Mouse (Mus musculus) ES-E14 (cell line): ENCODE results near the gene Mrgpre. TPM values are rescaled to one million over a fixed set of nuclear protein-coding genes. Genes with fewer than 3 reads are reported as not detected.

Experiments used
- DNase-seq: peaks from one replicate; pipeline ENCODE4 v3.0.0-alpha.2; 2013; ENCODE audit warnings: low read depth, low spot score
- H3K27ac ChIP-seq: 2 replicates; pipeline ENCODE4 v1.5.1; 2012; ENCODE audit warnings: low read depth, mild to moderate bottlenecking, low read length, moderate library complexity, mixed read lengths; ENCODE audit not compliant: poor library complexity, insufficient read depth, severe bottlenecking
- H3K36me3 ChIP-seq: 2 replicates; pipeline ENCODE4 v1.6.1; 2012; ENCODE audit warnings: mild to moderate bottlenecking, low read length, moderate library complexity, mixed read lengths; ENCODE audit not compliant: control insufficient read depth, poor library complexity, insufficient read depth, severe bottlenecking
- H3K4me1 ChIP-seq, 2 experiments: fragments of 150-350 bp in 1 of 2; sonication (generic) in 1 of 2; 2 replicates each; pipeline ENCODE4 v1.6.1; 2012; ENCODE audit warnings: low read length in 2 of 2, mild to moderate bottlenecking in 1 of 2, mixed read lengths in 1 of 2; ENCODE audit not compliant: control insufficient read depth in 2 of 2, insufficient read depth in 2 of 2, poor library complexity in 1 of 2
- H3K4me3 ChIP-seq, 2 experiments: fragments of 150-350 bp in 1 of 2; sonication (generic) in 1 of 2; 2 replicates each; pipeline ENCODE4 v1.5.1; 2012; ENCODE audit warnings: low read length in 2 of 2, low read depth in 1 of 2, mild to moderate bottlenecking in 1 of 2, mixed read lengths in 1 of 2; ENCODE audit not compliant: insufficient read depth in 1 of 2, poor library complexity in 1 of 2, severe bottlenecking in 1 of 2
- H3K9ac ChIP-seq: 2 replicates; pipeline ENCODE4 v1.6.1; 2012; ENCODE audit warnings: low read depth, mild to moderate bottlenecking, low read length, mixed read lengths; ENCODE audit not compliant: poor library complexity, insufficient read depth, severe bottlenecking
- H3K9me3 ChIP-seq: fragments of 150-350 bp; sonication (generic); 2 replicates; pipeline ENCODE4 v1.6.1; 2012; ENCODE audit warnings: low read depth, mild to moderate bottlenecking, low read length; ENCODE audit not compliant: control insufficient read depth, insufficient read depth
- CHD2 ChIP-seq: IDR thresholded peaks from 2 replicates; pipeline ENCODE4 v1.6.1; 2014; ENCODE audit warnings: mild to moderate bottlenecking, low read depth, low read length, inconsistent platforms
- HCFC1 ChIP-seq: IDR thresholded peaks from 2 replicates; pipeline ENCODE4 v1.6.1; 2012; ENCODE audit warnings: low read length, inconsistent platforms, borderline replicate concordance; ENCODE audit not compliant: insufficient read depth
- MAFK ChIP-seq: IDR thresholded peaks from 2 replicates; pipeline ENCODE4 v1.6.1; 2014; ENCODE audit warnings: mild to moderate bottlenecking, low read depth, low read length, inconsistent platforms; ENCODE audit not compliant: insufficient read depth
- ZC3H11A ChIP-seq: IDR thresholded peaks from 2 replicates; pipeline ENCODE4 v1.6.1; 2012; ENCODE audit warnings: low read depth, mild to moderate bottlenecking, inconsistent platforms, low read length, borderline replicate concordance
- ZNF384 ChIP-seq: IDR thresholded peaks from 2 replicates; pipeline ENCODE4 v1.6.1; 2012; ENCODE audit warnings: low read depth, low read length, inconsistent platforms
- in situ Hi-C, 2 experiments: fragments of 600-800 bp; cut with MboI; formaldehyde crosslinking; loops; one replicate each; pipeline ENCODE4 v1.15.1; 2025; ENCODE audit warnings: low sequenced_read_pairs in 2 of 2, inconsistent platforms in 1 of 2; ENCODE audit not compliant: unreplicated experiment in 2 of 2
- total RNA-seq: library from RNA; depleted of rRNA; stranded (reverse); fragments of 300-350 nt; gene quantifications from 2 replicates; pipeline ENCODE4 v1.2.3, GENCODE M21; 2012; rRNA removed

Mrgpre gene
- total RNA-seq: 0.21 and 0.67 TPM in 2 replicates

DNA sequence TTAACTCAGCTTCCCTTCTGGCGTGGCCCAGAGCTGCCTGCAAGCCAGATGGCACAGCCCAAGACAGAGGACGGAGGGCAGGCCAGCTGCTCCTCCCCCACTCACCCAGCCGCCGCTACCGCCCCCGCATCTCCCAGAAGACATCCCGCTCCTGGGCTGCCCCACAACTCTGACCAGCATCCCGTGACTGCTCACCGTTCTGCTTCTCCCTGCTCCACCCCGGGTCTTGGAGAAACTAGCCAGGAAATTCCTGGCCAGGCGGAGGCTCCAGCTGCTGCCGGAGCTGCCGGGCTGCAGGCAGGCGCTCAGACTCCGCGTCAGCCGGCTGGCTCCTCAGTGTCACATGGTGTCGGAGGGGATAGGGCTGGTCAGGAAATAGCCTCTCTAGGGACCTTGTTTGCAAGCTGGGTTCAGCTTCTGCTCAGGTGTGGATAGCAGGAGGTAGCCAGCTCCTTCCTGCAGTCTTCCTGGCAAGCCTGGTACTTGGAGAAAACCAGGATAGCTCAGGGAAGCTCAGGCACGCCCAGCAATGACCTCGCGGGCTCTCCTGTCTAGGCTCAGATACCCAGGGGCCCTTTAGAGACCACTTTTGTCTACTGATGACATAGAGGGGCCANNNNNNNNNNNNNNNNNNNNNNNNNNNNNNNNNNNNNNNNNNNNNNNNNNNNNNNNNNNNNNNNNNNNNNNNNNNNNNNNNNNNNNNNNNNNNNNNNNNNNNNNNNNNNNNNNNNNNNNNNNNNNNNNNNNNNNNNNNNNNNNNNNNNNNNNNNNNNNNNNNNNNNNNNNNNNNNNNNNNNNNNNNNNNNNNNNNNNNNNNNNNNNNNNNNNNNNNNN lies at the start of gene Mrgpre:
Gene Mrgpre, minus strand, starts transcription at position 505 of the 834 bp plus-strand sequence.
- Histone ChIP-seq H3K9ac (0 out of 2 replicates have a peak within 1 kb of the TSS, but pooled peaks have one; percentile 21), H3K4me3 (peak within 1 kb of the TSS; percentile 12 to 40; a peak in 3 of 4 replicates), H3K4me1 (peaks cover 0 to 8% of the 10 kb centered on the region in 2 experiments; a peak in 2 of 4 replicates), H3K9me3 (no peaks in the 10 kb centered on the region), H3K36me3 (no peaks in the 10 kb centered on the region), H3K27ac (no peak within 1 kb of the TSS)
- TF ChIP-seq CHD2 (no peak), HCFC1 (no peak), MAFK (no peak), ZNF384 (no peak)
- peak; percentile 19 for DNase-seq
- in situ Hi-C loops: no loop called here

DNA sequence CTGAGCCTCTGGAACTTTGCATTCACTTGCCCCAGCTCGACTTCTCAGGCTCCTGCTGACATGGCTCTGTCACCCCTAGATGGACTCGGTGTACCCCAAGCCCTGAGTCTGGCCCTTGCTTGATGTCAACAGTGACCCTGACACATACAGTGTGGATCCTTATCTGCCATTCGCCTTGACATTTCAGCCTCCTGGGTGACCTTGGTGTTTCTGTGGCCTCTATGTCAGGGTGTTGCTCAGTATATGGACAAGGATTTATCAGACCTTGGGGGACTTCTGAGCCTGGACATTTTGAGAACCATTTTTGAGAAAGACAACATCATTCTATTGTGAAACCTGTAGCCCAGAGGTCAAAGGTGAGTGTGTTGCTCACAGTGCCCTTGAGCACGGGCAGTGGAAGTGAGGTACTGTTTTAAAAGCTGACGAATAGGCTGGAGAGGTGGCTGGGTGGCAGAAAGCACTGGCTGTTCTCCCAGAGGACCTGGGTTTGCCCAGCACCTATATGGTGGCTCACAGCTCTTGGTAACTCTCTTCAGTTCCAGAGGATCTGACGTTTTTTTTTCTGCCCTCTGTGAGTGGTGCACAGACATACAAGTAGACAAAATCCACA lies 49.4 kb upstream of the Mrgpre start:
- in situ Hi-C loops: no loop called here
- DNase-seq: no peak
- TF ChIP-seq MAFK: no peak
- no peak for TF ChIP-seq HCFC1
- TF ChIP-seq CHD2: no peak
- TF ChIP-seq ZC3H11A: no peak
- TF ChIP-seq ZNF384: no peak
- Histone ChIP-seq H3K27ac (no peak overlapping the region), H3K4me3 (no peak overlapping the region), H3K9me3 (no peaks in the 10 kb centered on the region), H3K9ac (no peak overlapping the region), H3K36me3 (peaks cover 33% of the 10 kb centered on the region), H3K4me1 (peaks cover 0 to 5% of the 10 kb centered on the region in 2 experiments; a peak in 2 of 4 replicates)

DNA sequence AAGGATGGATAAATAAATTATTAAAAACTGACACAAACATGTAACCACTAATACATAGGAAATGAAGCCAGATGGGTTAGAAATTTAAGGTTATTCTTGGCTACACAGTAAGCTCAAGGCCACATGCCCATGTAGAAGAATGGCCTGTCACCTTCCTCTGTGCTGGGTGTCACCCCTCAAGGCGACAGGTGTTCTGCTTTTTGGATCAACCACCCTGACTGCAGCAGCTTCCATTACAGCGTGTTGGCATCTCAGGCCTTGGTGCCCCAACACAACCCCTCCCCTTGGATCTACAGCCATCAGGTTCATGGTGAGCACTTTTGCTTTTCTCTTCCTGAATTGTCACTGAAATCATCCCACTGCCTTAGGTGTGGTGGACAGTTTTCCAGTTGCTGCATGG lies 48.3 kb upstream of the Mrgpre start:
- no peaks in the 10 kb centered on the region for H3K9me3 ChIP-seq
- no peak overlapping the region for H3K9ac ChIP-seq
- in situ Hi-C loops: no loop called here
- H3K36me3 ChIP-seq: peaks cover 23% of the 10 kb centered on the region; the same call in 1 of the 2 replicates
- no peak for DNase-seq
- H3K4me3 ChIP-seq: no peak overlapping the region
- no peak overlapping the region for H3K27ac ChIP-seq
- H3K4me1 ChIP-seq: peaks cover 0 to 5% of the 10 kb centered on the region in 2 experiments; a peak in 2 of 4 replicates
- TF ChIP-seq CHD2: no peak
- TF ChIP-seq ZNF384: no peak
- no peak for TF ChIP-seq MAFK
- no peak for TF ChIP-seq ZC3H11A
- no peak for TF ChIP-seq HCFC1

DNA sequence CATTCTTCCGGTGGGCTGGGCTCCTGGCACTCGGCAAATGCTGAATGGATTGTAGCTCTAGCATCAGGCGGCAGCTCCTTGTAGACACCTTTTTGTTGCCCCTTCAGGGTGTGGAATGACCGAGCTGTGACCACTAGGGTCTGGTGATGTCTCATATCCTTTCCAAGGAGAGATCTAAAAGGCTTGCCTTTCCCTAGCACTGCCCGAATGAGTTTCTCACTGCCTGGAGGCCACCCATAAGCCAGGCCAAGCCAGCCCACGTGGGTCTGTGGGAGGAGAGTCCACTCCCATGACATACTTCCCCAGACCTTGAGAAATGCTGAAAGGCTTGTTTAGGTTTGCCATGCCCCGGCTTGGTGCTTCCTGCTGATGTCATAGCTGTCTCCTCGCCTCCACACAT lies 47.9 kb upstream of the Mrgpre start:
- no peak overlapping the region for H3K4me3 ChIP-seq
- H3K36me3 ChIP-seq: peaks cover 20% of the 10 kb centered on the region; the same call in 1 of the 2 replicates
- no peak overlapping the region for H3K9ac ChIP-seq
- peaks cover 0 to 5% of the 10 kb centered on the region in 2 experiments; a peak in 2 of 4 replicates for H3K4me1 ChIP-seq
- TF ChIP-seq HCFC1 (no peak), MAFK (no peak), ZC3H11A (no peak), ZNF384 (no peak), CHD2 (no peak)
- H3K9me3 ChIP-seq: no peaks in the 10 kb centered on the region
- in situ Hi-C loops: no loop called here
- DNase-seq: no peak
- H3K27ac ChIP-seq: no peak overlapping the region
